Mouse (Mus musculus) heart, embryonic 16.5 days (tissue): ENCODE measurements around the gene Itih3. TPM values are rescaled to one million over a fixed set of nuclear protein-coding genes. Genes with fewer than 3 reads are reported as not detected.
A peak's percentile ranks its signal among the peaks of the same experiment; 100 is the strongest.

Experiments
- ATAC-seq: fragments of 200-750 bp; cut with Nextera tagmentation; replicated peaks from 2 replicates; pipeline ENCODE4 v1.8.0; 2017; ENCODE audit warnings: moderate number of reproducible peaks; ENCODE audit not compliant: insufficient read depth, low FRiP score; ENCODE audit errors: extremely low read depth
- H3K27ac ChIP-seq: fragments of 300-500 bp; sonication (generic); 2 replicates; pipeline ENCODE4 v1.5.1; 2014; ENCODE audit warnings: mild to moderate bottlenecking, low read length, control low read depth, moderate library complexity
- H3K27me3 ChIP-seq: fragments of 300-500 bp; sonication (generic); 2 replicates; pipeline ENCODE4 v1.6.1; 2014; ENCODE audit warnings: low read length, mixed read lengths; ENCODE audit not compliant: control insufficient read depth, insufficient read depth
- H3K36me3 ChIP-seq: fragments of 300-500 bp; sonication (generic); 2 replicates; pipeline ENCODE4 v1.6.1; 2014; ENCODE audit not compliant: control insufficient read depth, insufficient read depth
- H3K4me1 ChIP-seq: fragments of 300-500 bp; sonication (generic); 2 replicates; pipeline ENCODE4 v1.6.1; 2014; ENCODE audit warnings: low read length, mixed read lengths; ENCODE audit not compliant: control insufficient read depth, insufficient read depth
- H3K4me2 ChIP-seq: fragments of 300-500 bp; sonication (generic); 2 replicates; pipeline ENCODE4 v1.6.1; 2014; ENCODE audit warnings: low read depth, mild to moderate bottlenecking, control low read depth, low read length
- H3K4me3 ChIP-seq: fragments of 300-500 bp; sonication (generic); 2 replicates; pipeline ENCODE4 v1.5.1; 2014; ENCODE audit warnings: mild to moderate bottlenecking, control low read depth, low read length
- H3K9ac ChIP-seq: fragments of 300-500 bp; sonication (generic); 2 replicates; pipeline ENCODE4 v1.6.1; 2014; ENCODE audit warnings: low read length, control low read depth
- H3K9me3 ChIP-seq: fragments of 300-500 bp; sonication (generic); replicated peaks from 2 replicates; pipeline ENCODE4 v1.6.1; 2016; ENCODE audit warnings: low read length; ENCODE audit not compliant: control insufficient read depth
- WGBS: fragments of 180-500 bp; shearing (Covaris S2); extraction: QIAGEN DNeasy Blood & Tissue Kit; methylation state at CpG from one replicate; pipeline ENCODE4 v1.1.7; 2014; 5-methylcytosine and 5-hydroxymethylcytosine counted together
- polyA plus RNA-seq: library from polyadenylated mRNA; unstranded; fragments of >200 nt; fragmentation: Nextera tagmentation; extraction: Ambion mirVana; gene quantifications from 2 replicates; pipeline ENCODE4 v1.2.1, GENCODE M21; 2015

Gene Itih3
- polyA plus RNA-seq, 1 experiment from 2014 or later = 1.5 TPM

DNA sequence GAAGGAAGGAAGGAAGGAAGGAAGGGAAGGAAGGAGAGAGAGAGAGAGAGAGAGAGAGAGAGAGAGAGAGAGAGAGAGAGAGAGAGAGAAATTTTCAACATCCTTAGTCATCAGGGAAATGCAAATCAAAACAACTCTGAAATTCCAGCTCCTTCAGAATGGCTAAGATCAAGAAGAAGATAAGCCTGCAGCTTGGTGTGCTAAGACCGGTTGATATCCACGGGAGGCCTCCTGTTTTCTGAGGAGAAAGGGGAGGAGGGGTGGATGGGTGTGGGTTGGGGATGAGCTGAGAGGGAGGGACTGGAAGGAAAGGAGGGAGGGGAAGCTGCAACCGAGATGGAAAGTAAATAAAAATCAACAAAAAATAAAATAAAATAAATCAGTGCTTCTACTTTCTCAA lies 38.3 kb downstream of the Itih3 start:
- no peak for ATAC-seq
- WGBS = 11% methylated on average over 3 of the region's 3 CpGs

DNA sequence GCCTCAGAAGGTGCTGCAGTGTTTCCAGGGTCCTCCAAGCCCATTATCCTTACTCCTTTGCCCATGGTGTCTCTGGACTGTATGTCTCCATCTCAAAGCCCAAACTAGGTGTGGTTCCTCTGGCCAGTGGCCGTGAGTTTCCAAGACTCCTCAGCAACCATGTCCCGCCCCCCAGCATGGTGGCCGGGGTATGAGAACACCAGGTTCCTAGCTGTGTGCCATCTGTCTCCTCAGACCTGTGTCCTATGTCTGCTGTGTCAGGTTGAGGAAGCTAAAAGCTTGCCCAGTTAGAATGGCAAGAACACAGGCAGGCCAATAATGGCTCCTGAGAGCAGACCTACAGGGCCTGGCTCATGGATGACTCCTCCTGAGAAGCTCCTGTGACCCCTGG lies 41.8 kb downstream of the Itih3 start:
- no peak overlapping the region for H3K4me3 ChIP-seq
- ATAC-seq = no peak
- H3K36me3 ChIP-seq = no peaks in the 10 kb centered on the region
- H3K9me3 ChIP-seq = no peaks in the 10 kb centered on the region
- H3K4me2 ChIP-seq = no peak overlapping the region
- H3K4me1 ChIP-seq = peaks cover 3% of the 10 kb centered on the region; the same call in 1 of the 2 replicates
- H3K9ac ChIP-seq = no peak overlapping the region
- no peak overlapping the region for H3K27ac ChIP-seq
- 90% methylated on average over 3 of the region's 3 CpGs for WGBS
- H3K27me3 ChIP-seq = no peaks in the 10 kb centered on the region

More for the DNA sequence above, 38.3 kb downstream of the Itih3 start:
- H3K27ac ChIP-seq = no peak overlapping the region
- no peak overlapping the region for H3K9ac ChIP-seq
- H3K27me3 ChIP-seq = no peaks in the 10 kb centered on the region; the same call in 1 of the 2 replicates
- no peak overlapping the region for H3K4me2 ChIP-seq
- no peaks in the 10 kb centered on the region for H3K9me3 ChIP-seq
- peaks cover 6% of the 10 kb centered on the region; the same call in 1 of the 2 replicates for H3K4me1 ChIP-seq
- H3K4me3 ChIP-seq = no peak overlapping the region
- H3K36me3 ChIP-seq = no peaks in the 10 kb centered on the region

- Histone ChIP-seq H3K4me3 (no peak overlapping the region), H3K4me1 (peaks cover 3% of the 10 kb centered on the region; the same call in 1 of the 2 replicates), H3K36me3 (no peaks in the 10 kb centered on the region), H3K4me2 (no peak overlapping the region), H3K9me3 (no peaks in the 10 kb centered on the region), H3K27me3 (no peaks in the 10 kb centered on the region), H3K9ac (no peak overlapping the region), H3K27ac (no peak overlapping the region)
- 74% methylated on average over 17 of the region's 17 CpGs for WGBS
- no peak for ATAC-seq
Measured at GRCm38 (mm10) chr14:30880811-30881717, 42.5 kb downstream of the Itih3 start.

GRCm38 (mm10) chr14:30880251-30880650 lies 43.3 kb downstream of the Itih3 start:
- WGBS = 74% methylated on average over 8 of the region's 8 CpGs
- Histone ChIP-seq H3K27me3 (no peaks in the 10 kb centered on the region), H3K4me3 (no peak overlapping the region), H3K4me2 (no peak overlapping the region), H3K27ac (no peak overlapping the region), H3K9me3 (no peaks in the 10 kb centered on the region), H3K9ac (no peak overlapping the region), H3K36me3 (no peaks in the 10 kb centered on the region), H3K4me1 (peaks cover 3% of the 10 kb centered on the region; the same call in 1 of the 2 replicates)
- no peak for ATAC-seq

- ATAC-seq = no peak
- Histone ChIP-seq H3K4me3 (no peak overlapping the region), H3K4me2 (no peak overlapping the region; the same call in 1 of the 2 replicates), H3K4me1 (peaks cover 3% of the 10 kb centered on the region; the same call in 1 of the 2 replicates), H3K9ac (0 out of 2 replicates have a peak overlapping the region, but pooled peaks have one; percentile 8), H3K36me3 (no peaks in the 10 kb centered on the region), H3K27ac (peak overlapping the region; percentile 54), H3K27me3 (no peaks in the 10 kb centered on the region), H3K9me3 (no peaks in the 10 kb centered on the region)
- 67% methylated on average over 9 of the region's 9 CpGs for WGBS
Measured at GRCm38 (mm10) chr14:30879794-30880193, 43.8 kb downstream of the Itih3 start.

DNA sequence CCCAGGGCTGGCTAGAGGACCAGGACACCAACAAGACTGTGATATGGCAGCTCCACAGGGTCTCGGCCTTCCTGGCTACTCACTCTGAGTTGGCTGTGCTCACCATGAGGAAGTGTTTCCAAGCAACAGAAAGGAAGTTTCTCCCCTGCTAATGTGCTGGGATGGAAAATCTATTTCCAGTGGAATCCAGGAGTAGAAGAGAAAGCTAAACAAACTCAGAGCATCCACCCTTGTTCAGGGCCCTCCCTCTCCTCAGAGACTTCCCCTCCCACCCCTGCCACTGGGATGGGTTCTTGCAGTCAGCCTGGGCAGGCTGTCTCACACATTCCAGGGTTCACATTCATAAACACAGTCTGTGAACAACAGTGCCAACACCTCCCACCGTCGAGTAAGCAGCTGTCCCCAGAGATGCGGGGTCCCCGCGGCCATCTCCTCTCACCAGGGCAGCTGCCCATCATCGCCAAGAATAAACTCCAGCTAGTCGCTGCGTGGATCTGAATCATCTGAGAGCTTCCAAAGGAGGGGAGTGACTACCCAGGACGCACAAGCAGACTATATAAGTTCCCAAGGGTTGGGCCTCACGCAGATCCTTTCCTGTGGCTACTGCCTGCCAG lies 44.5 kb downstream of the Itih3 start, which contains the start of gene Mustn1:
Mustn1 (plus strand) TSS at position 243 of the 614 bp plus-strand sequence.
- no peaks in the 10 kb centered on the region for H3K9me3 ChIP-seq
- peaks cover 3% of the 10 kb centered on the region; the same call in 1 of the 2 replicates for H3K36me3 ChIP-seq
- H3K4me3 ChIP-seq = no peak within 1 kb of the TSS
- peak; percentile 75 for ATAC-seq
- H3K4me2 ChIP-seq = peak within 1 kb of the TSS; percentile 5; the same call in 1 of the 2 replicates
- 0 out of 2 replicates have a peak within 1 kb of the TSS, but pooled peaks have one; percentile 8 for H3K9ac ChIP-seq
- no peaks in the 10 kb centered on the region for H3K27me3 ChIP-seq
- WGBS = 38% methylated on average over 11 of the region's 11 CpGs
- peak within 1 kb of the TSS; percentile 54 for H3K27ac ChIP-seq
- peaks cover 3% of the 10 kb centered on the region; the same call in 1 of the 2 replicates for H3K4me1 ChIP-seq

DNA sequence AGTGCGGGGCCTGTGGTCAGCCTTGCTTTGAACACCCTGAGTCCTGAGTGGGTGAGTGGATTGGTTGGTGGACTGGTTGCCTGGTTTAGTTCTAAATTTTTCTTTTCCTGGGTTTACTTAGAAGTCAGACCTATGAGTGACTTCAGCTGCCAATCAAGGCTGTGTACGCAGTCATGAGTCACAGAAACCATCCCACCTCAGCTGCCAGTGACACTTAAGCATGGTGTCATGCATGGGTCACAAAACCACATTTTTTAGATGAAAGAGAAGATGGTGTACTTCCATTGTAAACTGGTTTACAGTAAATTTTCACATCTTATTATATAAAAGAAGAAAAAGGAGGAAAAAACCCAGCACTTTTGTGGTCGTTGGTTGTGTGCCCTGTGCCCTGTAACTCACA lies 45.7 kb downstream of the Itih3 start:
- Histone ChIP-seq H3K4me2 (no peak overlapping the region), H3K4me1 (peaks cover 3% of the 10 kb centered on the region; the same call in 1 of the 2 replicates), H3K27ac (no peak overlapping the region), H3K4me3 (no peak overlapping the region), H3K9ac (no peak overlapping the region), H3K27me3 (no peaks in the 10 kb centered on the region), H3K36me3 (peaks cover 3% of the 10 kb centered on the region; the same call in 1 of the 2 replicates), H3K9me3 (no peaks in the 10 kb centered on the region)
- WGBS = 94% methylated on average over 3 of the region's 3 CpGs
- ATAC-seq = no peak

GRCm38 (mm10) chr14:30876451-30876850 lies 47.1 kb downstream of the Itih3 start:
- peaks cover 3% of the 10 kb centered on the region; the same call in 1 of the 2 replicates for H3K36me3 ChIP-seq
- 81% methylated on average over 10 of the region's 10 CpGs for WGBS
- H3K4me2 ChIP-seq = no peak overlapping the region
- H3K4me1 ChIP-seq = peaks cover 3% of the 10 kb centered on the region; the same call in 1 of the 2 replicates
- no peak overlapping the region for H3K9ac ChIP-seq
- H3K27ac ChIP-seq = no peak overlapping the region
- H3K9me3 ChIP-seq = no peaks in the 10 kb centered on the region
- no peak for ATAC-seq
- no peak overlapping the region for H3K4me3 ChIP-seq
- H3K27me3 ChIP-seq = no peaks in the 10 kb centered on the region
